Mouse (Mus musculus) stomach, embryonic 15.5 days (tissue): ENCODE results near the gene Cdkn2d. TPM values are rescaled to one million over a fixed set of nuclear protein-coding genes. Genes with fewer than 3 reads are reported as not detected.

ENCODE experiments used
- ATAC-seq: fragments of 200-750 bp; cut with Nextera tagmentation; 2 replicates; pipeline ENCODE4 v1.8.0; 2017; ENCODE audit warnings: low read depth, moderate number of reproducible peaks, moderate TSS enrichment; ENCODE audit not compliant: insufficient read depth, low FRiP score
- H3K27ac ChIP-seq: fragments of 300-500 bp; sonication (generic); 2 replicates; pipeline ENCODE4 v1.5.1; 2015; ENCODE audit warnings: mild to moderate bottlenecking, inconsistent platforms
- H3K27me3 ChIP-seq: fragments of 300-500 bp; sonication (generic); replicated peaks from 2 replicates; pipeline ENCODE4 v1.6.1; 2015; ENCODE audit warnings: inconsistent platforms
- H3K36me3 ChIP-seq: fragments of 300-500 bp; sonication (generic); 2 replicates; pipeline ENCODE4 v1.6.1; 2015; ENCODE audit warnings: inconsistent platforms
- H3K4me1 ChIP-seq: fragments of 300-500 bp; sonication (generic); 2 replicates; pipeline ENCODE4 v1.6.1; 2015; ENCODE audit warnings: inconsistent platforms
- H3K4me2 ChIP-seq: fragments of 300-500 bp; sonication (generic); 2 replicates; pipeline ENCODE4 v1.6.1; 2015; ENCODE audit warnings: mild to moderate bottlenecking, inconsistent platforms
- H3K4me3 ChIP-seq: fragments of 300-500 bp; sonication (generic); replicated peaks from 2 replicates; pipeline ENCODE4 v1.5.1; 2015; ENCODE audit warnings: inconsistent platforms
- H3K9ac ChIP-seq: fragments of 300-500 bp; sonication (generic); 2 replicates; pipeline ENCODE4 v1.6.1; 2015; ENCODE audit warnings: inconsistent platforms
- H3K9me3 ChIP-seq: fragments of 300-500 bp; sonication (generic); 2 replicates; pipeline ENCODE4 v1.6.1; 2016; ENCODE audit warnings: inconsistent platforms
- WGBS: fragments of 180-500 bp; shearing (Covaris S2); methylation state at CpG from one replicate; pipeline ENCODE4 v1.1.7; 2015; 5-methylcytosine and 5-hydroxymethylcytosine counted together
- polyA plus RNA-seq: library from polyadenylated mRNA; unstranded; fragments of >200 nt; fragmentation: Nextera tagmentation; extraction: Ambion mirVana; gene quantifications from 2 replicates; pipeline ENCODE4 v1.2.1, GENCODE M21; 2015

The Cdkn2d gene
- polyA plus RNA-seq, 1 experiment from 2014 or later, result 50.0 TPM

DNA sequence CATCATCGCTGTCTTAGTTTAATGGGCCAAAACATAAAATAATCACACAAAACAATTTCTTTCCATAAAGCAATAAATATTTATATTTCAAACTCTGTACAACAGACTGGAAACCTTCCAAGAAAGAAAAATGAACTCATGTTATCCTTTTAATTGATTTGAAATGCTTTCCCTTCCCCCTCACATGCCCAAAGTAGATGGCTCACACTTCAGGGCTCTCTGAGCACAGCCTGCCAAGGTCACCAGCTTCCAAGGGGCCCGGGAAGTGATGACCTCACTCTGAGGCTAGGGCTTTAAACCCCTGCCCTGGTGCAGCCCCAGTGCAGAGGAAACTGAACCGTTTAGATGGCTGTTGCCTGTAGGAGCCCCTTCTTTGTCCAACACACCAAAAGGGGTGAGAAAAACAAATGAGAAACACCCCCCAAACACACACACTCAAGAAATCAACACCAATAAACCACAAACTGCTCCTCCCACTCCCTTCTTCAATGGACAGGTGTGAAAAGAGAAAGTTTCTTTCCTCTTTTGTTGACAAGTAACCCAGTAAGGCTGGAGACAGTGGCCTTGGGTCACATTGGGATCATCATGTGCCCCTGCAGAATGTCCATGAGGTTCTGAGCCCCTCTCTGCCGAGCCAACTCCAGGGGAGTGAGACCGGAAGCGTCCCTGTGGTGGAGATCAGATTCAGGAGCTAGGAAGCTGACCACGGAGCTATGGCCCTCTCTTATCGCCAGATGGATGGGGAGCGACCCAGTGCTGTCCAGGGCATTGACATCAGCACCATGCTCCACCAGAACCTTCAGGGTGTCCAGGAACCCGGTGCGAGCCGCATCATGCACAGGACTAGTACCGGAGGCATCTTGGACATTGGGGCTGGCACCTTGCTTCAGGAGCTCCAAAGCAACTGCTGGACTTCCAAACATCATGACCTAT lies 2.5 kb downstream of the Cdkn2d start:
- WGBS, result 72% methylated on average over 13 of the region's 13 CpGs
- Histone ChIP-seq H3K36me3 (peaks cover 2% of the 10 kb centered on the region; the same call in 1 of the 2 replicates), H3K27ac (peak overlapping the region; percentile 75), H3K4me3 (peak overlapping the region; percentile 79), H3K9ac (0 out of 2 replicates have a peak overlapping the region, but pooled peaks have one; percentile 7), H3K27me3 (no peaks in the 10 kb centered on the region), H3K9me3 (no peaks in the 10 kb centered on the region), H3K4me2 (peak overlapping the region; percentile 78), H3K4me1 (peaks cover 29% of the 10 kb centered on the region)
- ATAC-seq, result no peak

DNA sequence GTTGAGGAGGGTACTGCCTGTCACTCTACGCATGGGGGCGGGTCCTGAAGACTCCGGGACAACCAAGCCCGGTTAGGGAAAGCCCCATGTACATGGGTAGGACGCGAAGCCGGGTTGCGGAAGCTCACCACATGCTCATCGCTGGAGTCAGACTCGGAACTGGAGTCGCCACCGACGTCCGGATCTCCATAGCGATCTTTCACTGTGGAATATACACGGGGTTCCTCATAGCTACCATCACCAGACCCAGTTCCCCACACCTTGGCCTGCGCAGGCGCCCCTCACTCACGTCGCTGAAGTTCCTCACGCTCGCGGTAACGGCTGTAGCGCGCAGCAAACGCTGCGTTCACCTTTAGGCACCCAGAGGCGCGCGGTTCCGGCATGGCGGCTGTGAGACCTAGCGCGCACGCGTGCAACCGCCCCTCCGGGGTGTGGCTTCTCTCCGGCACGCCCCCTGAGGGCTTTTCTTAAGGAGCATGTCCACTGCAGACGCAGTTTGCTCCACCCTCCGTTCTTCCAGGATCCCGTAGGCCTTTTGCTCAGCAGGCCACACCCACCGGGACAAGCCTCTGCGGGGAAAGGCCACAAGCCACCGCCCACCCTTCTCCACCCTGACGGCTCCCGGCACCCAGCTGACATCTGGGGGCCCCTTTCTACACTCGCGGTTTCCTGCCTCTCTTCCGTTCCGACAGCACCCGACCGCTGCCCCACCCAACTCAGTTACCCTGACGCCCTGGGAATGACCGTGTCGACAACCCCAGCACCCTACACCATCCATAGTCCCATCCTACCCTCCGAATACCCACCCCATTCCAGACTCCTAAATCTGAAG lies 3.4 kb downstream of the Cdkn2d start, which contains the start of gene Kri1:
TSS of gene Kri1 (minus strand) at position 399 of the 832 bp plus-strand sequence.
- peak; percentile 76 for ATAC-seq
- peak within 1 kb of the TSS; percentile 62; the same call in 1 of the 2 replicates for H3K9ac ChIP-seq
- peaks cover 29% of the 10 kb centered on the region for H3K4me1 ChIP-seq
- H3K27me3 ChIP-seq, result no peaks in the 10 kb centered on the region
- peak within 1 kb of the TSS; percentile 90 for H3K27ac ChIP-seq
- H3K36me3 ChIP-seq, result peaks cover 3% of the 10 kb centered on the region; the same call in 1 of the 2 replicates
- under 1% methylated on average over 59 of the region's 59 CpGs for WGBS
- peak within 1 kb of the TSS; percentile 79 for H3K4me3 ChIP-seq
- no peaks in the 10 kb centered on the region for H3K9me3 ChIP-seq
- peak within 1 kb of the TSS; percentile 78 for H3K4me2 ChIP-seq

DNA sequence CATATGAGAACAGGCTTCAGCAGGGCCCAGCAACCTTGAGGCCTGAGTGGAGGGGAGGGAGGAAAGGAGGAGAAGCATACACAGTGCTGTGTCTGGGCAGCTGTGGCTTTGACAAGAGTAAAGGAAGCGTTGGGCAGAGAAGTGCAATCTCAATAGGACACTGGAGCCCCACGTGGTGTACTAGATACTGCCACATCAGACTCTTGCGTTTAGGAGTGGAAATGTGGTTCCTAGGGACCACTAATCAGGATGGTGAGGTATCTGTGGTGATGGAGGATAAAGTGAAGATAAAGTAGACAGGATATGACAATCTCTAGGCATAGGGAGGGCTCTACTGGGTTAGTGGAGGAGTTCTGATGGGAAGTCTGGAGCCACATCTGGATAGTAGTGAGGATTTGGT lies 4.5 kb downstream of the Cdkn2d start:
- peak overlapping the region; percentile 78 for H3K4me2 ChIP-seq
- WGBS, result 60% methylated on average over 3 of the region's 3 CpGs

DNA sequence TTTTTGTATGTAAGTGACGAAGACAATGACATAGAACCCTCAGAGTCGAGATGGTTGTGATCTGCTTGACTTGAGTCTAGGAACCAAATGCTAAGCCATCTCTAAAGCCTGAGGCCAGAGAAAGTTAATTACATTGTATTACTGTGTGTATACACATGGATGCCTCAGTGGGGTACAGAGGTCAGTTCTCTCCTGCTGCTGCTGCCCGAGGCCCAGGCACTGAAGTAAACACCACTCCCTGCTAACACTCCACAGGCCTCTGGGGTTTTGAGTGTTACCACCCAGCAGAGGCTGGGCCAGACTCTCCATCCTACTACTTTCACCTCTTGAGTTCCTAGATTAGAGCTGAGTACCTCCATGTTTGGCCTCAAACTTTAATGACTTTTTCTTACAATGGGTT lies 7.2 kb downstream of the Cdkn2d start:
- no peaks in the 10 kb centered on the region for H3K9me3 ChIP-seq
- no peak overlapping the region for H3K4me2 ChIP-seq
- H3K4me3 ChIP-seq, result no peak overlapping the region
- no peak for ATAC-seq
- H3K27me3 ChIP-seq, result no peaks in the 10 kb centered on the region
- H3K27ac ChIP-seq, result no peak overlapping the region
- H3K36me3 ChIP-seq, result peaks cover 32% of the 10 kb centered on the region
- WGBS, result 71% methylated on average over 3 of the region's 3 CpGs
- H3K4me1 ChIP-seq, result peaks cover 18% of the 10 kb centered on the region
- H3K9ac ChIP-seq, result no peak overlapping the region

More for the DNA sequence above, 4.5 kb downstream of the Cdkn2d start:
- H3K9ac ChIP-seq, result peak overlapping the region; percentile 62; the same call in 1 of the 2 replicates
- peaks cover 8% of the 10 kb centered on the region for H3K36me3 ChIP-seq
- no peaks in the 10 kb centered on the region for H3K27me3 ChIP-seq
- ATAC-seq, result no peak
- H3K4me1 ChIP-seq, result peaks cover 29% of the 10 kb centered on the region
- peak overlapping the region; percentile 79 for H3K4me3 ChIP-seq
- no peak overlapping the region for H3K27ac ChIP-seq
- no peaks in the 10 kb centered on the region for H3K9me3 ChIP-seq

DNA sequence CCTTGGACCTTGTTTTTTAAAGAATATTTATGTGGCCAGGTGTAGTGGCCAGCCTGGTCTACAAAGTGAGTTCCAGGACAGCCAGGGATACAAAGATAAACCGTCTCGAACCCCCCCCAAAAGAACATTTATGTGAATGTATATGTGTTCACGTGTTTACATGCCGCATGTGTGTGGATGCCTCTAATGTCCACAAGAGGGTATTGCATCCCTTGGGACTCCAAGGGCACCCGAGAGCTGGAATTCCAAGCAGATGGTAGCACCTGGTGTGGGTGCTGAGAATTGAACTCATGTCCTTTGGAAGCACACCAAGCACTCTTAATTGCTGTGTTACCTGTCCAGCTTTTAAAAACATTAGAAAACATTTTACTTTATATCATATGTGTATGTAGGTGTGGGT lies 7.6 kb downstream of the Cdkn2d start:
- no peak for ATAC-seq
- H3K9me3 ChIP-seq, result no peaks in the 10 kb centered on the region
- no peak overlapping the region for H3K4me3 ChIP-seq
- H3K27me3 ChIP-seq, result no peaks in the 10 kb centered on the region
- H3K4me1 ChIP-seq, result peaks cover 14% of the 10 kb centered on the region
- H3K36me3 ChIP-seq, result peaks cover 34% of the 10 kb centered on the region
- no peak overlapping the region for H3K27ac ChIP-seq
- no peak overlapping the region for H3K4me2 ChIP-seq
- H3K9ac ChIP-seq, result no peak overlapping the region
- 91% methylated on average over 5 of the region's 5 CpGs for WGBS

DNA sequence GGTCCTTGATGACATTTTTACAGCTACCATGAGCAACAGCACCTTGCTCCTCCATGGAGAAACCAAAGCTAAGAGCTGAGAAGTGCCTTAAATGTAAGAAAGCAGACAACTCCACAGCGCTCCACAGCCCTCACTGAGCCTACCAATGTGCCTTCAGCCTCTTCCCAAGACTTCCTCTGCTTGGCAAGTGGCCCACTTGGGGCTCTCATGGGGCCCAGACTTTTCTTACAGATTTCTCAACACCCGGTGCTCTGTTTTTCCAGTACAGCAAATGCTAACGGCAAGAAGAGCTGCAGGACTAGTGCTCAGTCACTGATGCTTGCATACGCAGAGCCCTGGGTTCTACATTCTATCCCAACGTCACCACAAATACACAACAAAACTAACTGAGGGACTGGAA lies 13.4 kb downstream of the Cdkn2d start:
- 90% methylated on average over 5 of the region's 5 CpGs for WGBS
- no peak for ATAC-seq
- Histone ChIP-seq H3K9ac (no peak overlapping the region), H3K27ac (no peak overlapping the region), H3K36me3 (peaks cover 77% of the 10 kb centered on the region), H3K4me1 (no peaks in the 10 kb centered on the region), H3K9me3 (no peaks in the 10 kb centered on the region), H3K4me2 (no peak overlapping the region), H3K4me3 (no peak overlapping the region), H3K27me3 (no peaks in the 10 kb centered on the region)

DNA sequence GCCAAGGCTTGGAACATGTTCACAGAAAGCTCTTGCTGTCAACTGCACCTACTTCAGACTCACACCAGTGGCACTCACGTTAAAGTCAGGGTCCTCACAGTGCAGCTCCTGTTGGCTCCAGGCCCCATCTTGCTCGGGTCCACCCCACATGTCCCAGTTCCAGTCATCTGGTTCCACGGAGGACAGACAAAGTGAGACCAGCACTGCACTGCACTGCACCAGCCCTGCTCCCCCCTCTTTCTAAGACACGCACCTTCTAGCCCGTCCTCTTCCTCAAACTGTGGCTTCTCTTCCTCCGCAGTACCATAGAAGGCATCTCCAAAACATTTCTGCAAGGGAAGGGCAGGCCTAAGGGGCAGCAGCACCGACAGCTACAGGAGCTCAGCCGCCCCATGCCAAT lies 14.9 kb downstream of the Cdkn2d start:
- Histone ChIP-seq H3K4me3 (no peak overlapping the region), H3K27ac (no peak overlapping the region), H3K9ac (no peak overlapping the region), H3K4me1 (no peaks in the 10 kb centered on the region), H3K9me3 (no peaks in the 10 kb centered on the region), H3K36me3 (peaks cover 76% of the 10 kb centered on the region), H3K4me2 (no peak overlapping the region), H3K27me3 (no peaks in the 10 kb centered on the region)
- WGBS, result 88% methylated on average over 8 of the region's 8 CpGs
- ATAC-seq, result no peak

DNA sequence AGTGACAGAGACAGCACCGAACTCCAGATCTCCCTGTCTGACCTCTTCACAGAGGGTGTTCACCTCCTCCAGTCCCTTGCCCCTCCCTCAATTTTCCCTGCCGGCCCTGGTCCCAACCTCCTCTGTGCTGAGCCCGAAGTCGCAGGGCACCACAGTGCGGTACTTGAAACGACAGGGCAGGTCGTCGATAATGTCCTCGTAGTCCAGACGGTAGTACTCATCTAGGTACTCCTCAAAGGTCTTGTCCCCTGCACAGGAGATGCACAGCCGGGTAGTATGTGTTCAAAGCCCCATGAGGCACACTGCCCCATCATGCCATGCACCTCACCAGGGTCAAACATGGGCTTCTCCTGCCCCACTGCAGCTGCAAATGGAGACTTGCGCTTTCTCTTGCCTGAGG lies 15.5 kb downstream of the Cdkn2d start:
- H3K27me3 ChIP-seq, result no peaks in the 10 kb centered on the region
- H3K36me3 ChIP-seq, result peaks cover 76% of the 10 kb centered on the region
- no peak overlapping the region for H3K27ac ChIP-seq
- 84% methylated on average over 12 of the region's 12 CpGs for WGBS
- no peak for ATAC-seq
- H3K4me2 ChIP-seq, result no peak overlapping the region
- no peak overlapping the region for H3K4me3 ChIP-seq
- H3K9me3 ChIP-seq, result no peaks in the 10 kb centered on the region
- H3K9ac ChIP-seq, result no peak overlapping the region
- H3K4me1 ChIP-seq, result no peaks in the 10 kb centered on the region

DNA sequence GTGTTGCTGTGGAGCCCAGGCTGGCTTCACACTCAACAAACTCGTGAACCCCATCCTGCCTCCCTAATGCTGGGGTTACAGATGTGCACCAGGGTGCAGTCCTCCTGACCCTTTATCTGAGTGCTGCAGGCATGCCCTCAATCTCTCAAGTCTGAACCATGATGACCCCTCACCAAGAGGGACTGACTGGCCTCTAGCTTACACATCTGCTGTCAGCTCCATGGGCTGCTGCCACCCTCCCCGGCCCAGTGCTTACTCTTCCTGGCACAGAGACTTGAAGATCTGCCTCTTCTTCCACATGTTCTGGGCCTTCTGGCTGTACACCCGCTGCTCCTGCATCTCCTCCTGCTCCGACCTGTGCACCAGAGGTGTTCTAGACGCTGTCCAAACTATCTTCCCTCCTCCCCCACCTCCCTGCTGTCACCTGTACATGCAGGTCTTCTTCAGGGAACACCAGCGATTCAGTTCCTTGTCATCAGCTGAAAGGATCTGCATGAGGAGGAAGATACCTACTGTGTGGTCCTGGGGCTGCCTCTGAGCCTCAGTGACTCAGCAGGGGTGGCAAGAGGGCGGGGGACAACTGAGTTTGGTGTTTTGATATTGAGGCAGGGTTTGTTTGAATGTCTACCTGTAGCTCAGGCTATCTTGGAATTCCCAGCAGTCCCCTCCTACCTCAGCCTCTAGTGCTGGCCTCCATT lies 16.0 kb downstream of the Cdkn2d start:
- Histone ChIP-seq H3K27me3 (no peaks in the 10 kb centered on the region), H3K27ac (no peak overlapping the region), H3K9ac (no peak overlapping the region), H3K4me2 (no peak overlapping the region), H3K9me3 (no peaks in the 10 kb centered on the region), H3K36me3 (peaks cover 77% of the 10 kb centered on the region), H3K4me3 (no peak overlapping the region), H3K4me1 (no peaks in the 10 kb centered on the region)
- ATAC-seq, result no peak
- WGBS, result 76% methylated on average over 7 of the region's 7 CpGs

DNA sequence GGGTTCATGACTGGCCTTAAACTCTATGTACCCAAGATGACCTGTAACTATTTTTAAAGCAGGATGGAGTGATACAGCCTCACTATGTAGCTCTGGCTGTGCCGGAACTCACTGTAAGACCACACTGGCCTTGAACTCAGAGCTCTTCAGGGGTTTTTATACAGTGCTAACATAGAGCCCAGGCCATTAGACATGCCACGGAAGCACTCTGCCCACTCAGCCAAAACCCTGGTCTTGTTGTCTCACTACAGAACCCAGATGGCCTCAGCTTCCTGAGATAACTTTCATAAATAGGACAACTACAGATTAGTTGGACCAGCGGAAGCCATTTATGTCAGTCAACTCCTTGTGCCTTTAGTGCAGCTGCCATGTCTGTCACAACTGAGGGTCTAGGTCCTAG lies 16.9 kb downstream of the Cdkn2d start:
- no peak for ATAC-seq
- no peaks in the 10 kb centered on the region for H3K9me3 ChIP-seq
- WGBS, result 90% methylated on average over 3 of the region's 3 CpGs
- no peak overlapping the region for H3K9ac ChIP-seq
- no peaks in the 10 kb centered on the region for H3K4me1 ChIP-seq
- H3K4me2 ChIP-seq, result no peak overlapping the region
- no peaks in the 10 kb centered on the region for H3K27me3 ChIP-seq
- H3K4me3 ChIP-seq, result no peak overlapping the region
- H3K27ac ChIP-seq, result no peak overlapping the region
- H3K36me3 ChIP-seq, result peaks cover 70% of the 10 kb centered on the region

DNA sequence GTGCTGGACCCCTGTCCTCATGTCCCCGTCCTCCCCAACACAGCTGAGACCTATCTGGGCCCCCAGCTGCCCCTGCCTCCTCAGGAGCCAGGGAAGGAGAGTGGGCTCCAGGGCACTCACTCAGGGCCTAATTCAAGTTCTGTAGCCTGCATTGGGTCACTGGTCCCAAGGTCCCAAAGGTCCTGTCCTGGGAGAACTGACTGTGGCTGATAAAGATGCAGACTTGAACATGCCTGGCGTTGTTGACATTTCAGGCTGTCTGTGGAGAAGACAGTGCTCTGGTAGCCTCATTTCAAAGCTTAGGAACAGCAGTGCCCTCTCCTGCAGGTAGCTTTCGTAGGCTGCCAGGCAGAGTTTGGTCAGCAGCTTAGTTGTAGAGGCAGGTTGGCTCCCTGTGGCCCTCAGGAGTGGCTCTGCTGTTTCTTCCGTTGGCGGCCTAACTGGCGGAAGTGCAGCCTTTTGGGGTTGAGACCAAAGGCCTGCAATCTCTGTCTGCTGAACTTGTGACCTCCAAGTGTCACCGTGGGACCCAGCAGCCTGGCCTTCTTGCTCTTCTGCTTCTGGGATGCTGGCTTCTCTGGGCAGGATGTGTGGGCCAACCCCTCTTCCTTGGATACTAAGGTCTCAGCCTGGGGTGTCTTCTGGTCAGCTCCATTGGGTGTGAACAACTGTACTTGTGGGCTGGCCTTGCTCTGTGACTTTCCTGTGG lies 17.5 kb downstream of the Cdkn2d start:
- Histone ChIP-seq H3K9ac (no peak overlapping the region), H3K36me3 (peaks cover 69% of the 10 kb centered on the region), H3K4me3 (no peak overlapping the region), H3K27ac (no peak overlapping the region), H3K9me3 (no peaks in the 10 kb centered on the region), H3K4me2 (no peak overlapping the region), H3K4me1 (no peaks in the 10 kb centered on the region), H3K27me3 (no peaks in the 10 kb centered on the region)
- ATAC-seq, result no peak
- WGBS, result 81% methylated on average over 7 of the region's 7 CpGs
